8 mouse cellular contexts compared by ENCODE assay signal in the genomic region with DNA sequence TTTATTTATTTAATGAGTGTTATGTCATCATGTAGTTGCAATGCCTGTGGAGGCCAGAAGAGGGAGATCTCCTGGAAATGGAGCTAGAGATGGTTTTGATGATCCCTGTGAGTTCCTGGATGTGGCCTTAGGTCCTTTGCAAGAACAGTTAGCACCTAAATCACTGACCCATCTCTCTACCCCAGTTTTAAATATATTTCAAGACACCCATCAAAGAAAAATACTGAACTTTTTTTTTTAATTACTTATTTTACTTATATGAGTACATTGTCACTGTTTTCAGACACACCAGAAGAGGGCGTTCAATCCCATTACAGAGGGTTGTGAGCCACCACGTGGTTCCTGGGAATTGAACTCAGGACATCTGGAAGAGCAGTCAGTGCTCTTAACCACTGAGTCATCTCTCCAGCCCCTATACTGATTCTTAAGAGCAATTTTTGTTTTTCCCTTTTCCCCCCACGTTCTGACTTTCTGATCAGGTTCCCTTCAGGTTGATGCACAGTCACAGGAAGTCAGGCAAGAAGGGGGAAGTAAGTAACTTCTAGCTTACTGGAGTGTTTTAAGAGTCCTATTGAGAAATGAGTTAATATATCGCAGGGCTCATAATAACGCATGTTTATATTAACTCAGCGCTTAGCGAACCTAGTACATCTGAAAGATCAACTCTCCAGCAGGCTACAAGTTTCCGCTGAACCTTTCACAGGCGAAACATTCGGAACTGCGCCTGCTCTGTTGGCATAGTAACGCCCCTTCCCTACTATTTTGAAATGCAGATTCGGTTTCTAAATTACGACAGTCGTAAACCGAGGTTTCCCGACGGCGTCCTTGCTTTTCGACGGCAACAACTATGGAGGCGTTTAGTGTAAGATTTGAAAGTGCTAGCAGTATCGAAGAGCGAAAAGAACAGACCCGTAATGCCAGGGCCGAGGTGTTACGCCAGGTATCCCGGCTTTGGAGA. TPM values are rescaled to one million over a fixed set of nuclear protein-coding genes. Genes with fewer than 3 reads are reported as not detected.
DNase-seq lines count a peak whose midpoint lies in the region; ATAC-seq lines count a peak whose summit lies in the region.

A gene (plus strand): TSS at position 342 of the 958 bp plus-strand sequence.

- H3K27me3 ChIP-seq in hindbrain, embryonic 16.5 days (replicated peaks; ENCODE audit: control insufficient read depth, insufficient read depth, low read length), result no peaks in the 10 kb centered on the region

- H3K4me1 ChIP-seq in hindbrain, embryonic 16.5 days (ENCODE audit: control insufficient read depth, insufficient read depth, low read depth, low read length), result peaks cover 3% of the 10 kb centered on the region; the same call in 1 of the 2 replicates

- peak within 1 kb of the TSS; percentile 71 for H3K9ac ChIP-seq in hindbrain, embryonic 16.5 days (ENCODE audit: low read depth, low read length)

- H3K79me2 ChIP-seq in macrophage (ENCODE audit: inconsistent target), result peaks cover 43% of the 10 kb centered on the region

- peak; percentile 95 for DNase-seq in ZHBTc4 (ENCODE audit: low read depth, low spot score)
- DNase-seq in cerebellum, postnatal 4 days (ENCODE audit: low spot score in 2 of 2), result peak; percentile 28 to 64
- DNase-seq in gastrocnemius, adult 18-20 months (ENCODE audit: low spot score), result peak; percentile 91
- peak; percentile 76 to 85 for DNase-seq in left cerebral cortex, adult 18-20 months (ENCODE audit: low spot score in 2 of 2)
- DNase-seq in right cerebral cortex, adult 18-20 months, result peak; percentile 89
- peak; percentile 65 for DNase-seq in urinary bladder, postnatal 25 days (ENCODE audit: low spot score)

- H3K4me2 ChIP-seq in hindbrain, embryonic 16.5 days (ENCODE audit: low read length), result peak within 1 kb of the TSS; percentile 59

- H3K4me3 ChIP-seq in hindbrain, embryonic 16.5 days (ENCODE audit: low read length), result peak within 1 kb of the TSS; percentile 64
- H3K4me3 ChIP-seq in macrophage (ENCODE audit: inconsistent target), result peak within 1 kb of the TSS; percentile 95

- WGBS in hindbrain, embryonic 16.5 days, result under 1% methylated on average over 28 of the region's 28 CpGs
- under 1% methylated on average over 28 of the region's 28 CpGs for WGBS in macrophage (ENCODE audit: missing documents)

- no peaks in the 10 kb centered on the region for H3K36me3 ChIP-seq in hindbrain, embryonic 16.5 days (ENCODE audit: control insufficient read depth, insufficient read depth, low read length)
- H3K36me3 ChIP-seq in macrophage (ENCODE audit: inconsistent target), result no peaks in the 10 kb centered on the region

- H3K9me3 ChIP-seq in hindbrain, embryonic 16.5 days (ENCODE audit: control insufficient read depth, low read length), result no peaks in the 10 kb centered on the region

- ATAC-seq in hindbrain, embryonic 16.5 days, result peak; percentile 97

- peak within 1 kb of the TSS; percentile 45 for H3K27ac ChIP-seq in hindbrain, embryonic 16.5 days (ENCODE audit: low read depth, low read length)
- peak within 1 kb of the TSS; percentile 81 for H3K27ac ChIP-seq in macrophage

RNA-seq across cellular contexts. Expression of the gene that starts here (rescaled TPM):
- total RNA-seq in gastrocnemius, adult 18-20 months (2021), result 10 to 100 TPM; 18.0 to 18.2 TPM
- polyA plus RNA-seq in hindbrain, embryonic 16.5 days (2015; fragmentation: Nextera tagmentation; extraction: Ambion mirVana), result 8.0 and 8.5 TPM in 2 replicates
- 10 to 100 TPM; 17.5 to 18.5 TPM for total RNA-seq in left cerebral cortex, adult 18-20 months (2021)
- total RNA-seq in macrophage (2018; cell fraction: chromatin; rRNA removed), result 100 to 1,000 TPM in 19 of 26 experiments, 10 to 100 TPM in 7; 50.5 to 212 (median 146) TPM
- total RNA-seq in macrophage (2018; cell fraction: cytosol; rRNA removed), result 10 to 100 TPM in 24 of 26 experiments, 1 to 10 TPM in 2; 9.6 to 20.0 (median 13.9) TPM
- 100 to 1,000 TPM in 6 of 26 experiments, 10 to 100 TPM in 20; 31.0 to 139 (median 58.8) TPM for total RNA-seq in macrophage (2018; cell fraction: nucleus; rRNA removed)
- 11.4 to 18.4 TPM (median 14.2 TPM) in 3 replicates for polyA plus RNA-seq in macrophage (2018)

Comparison
In these comparisons a context has a peak if more than half of its experiments do, and no peak if none do; other contexts are left out.
1. Peak in every context shown above with its lines: DNase-seq, ATAC-seq, H3K4me3 ChIP-seq and H3K27ac ChIP-seq.